Mouse (Mus musculus) c-Kit-positive CD71-negative TER-119-negative erythroid progenitor cells, embryonic 14.5 days (primary cell): Measurements from ENCODE around the gene Krt36.

Experiments used
- DNase-seq: peaks from one replicate; pipeline ENCODE4 v3.0.0-alpha.2; 2013; ENCODE audit warnings: low read depth

Krt36 gene

DNA sequence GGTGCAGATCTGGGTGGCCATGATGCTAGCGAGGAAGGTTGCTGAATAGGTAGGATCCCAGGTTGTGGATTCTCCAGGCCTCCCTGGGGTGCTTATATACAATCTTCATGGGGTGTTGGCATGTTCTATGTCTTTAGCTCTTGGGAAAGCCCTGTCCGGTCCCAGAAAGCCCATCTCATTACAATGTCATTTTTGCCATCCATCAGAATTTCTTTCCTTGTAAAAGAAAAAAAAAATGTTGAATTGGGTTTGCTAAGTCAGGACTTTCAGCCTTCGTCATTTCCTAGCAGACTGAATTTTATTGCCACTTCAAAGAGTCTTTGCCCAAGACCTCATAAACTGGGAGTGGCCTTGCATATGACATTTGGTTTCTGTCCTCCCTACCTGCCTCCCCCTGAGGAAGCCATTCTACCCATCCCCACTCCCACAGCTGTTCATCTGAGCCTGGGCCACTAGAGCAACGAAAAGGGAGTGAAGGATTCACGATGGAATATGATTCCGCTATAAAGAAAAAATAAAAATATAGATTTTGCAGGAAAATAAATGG is at the start of gene Krt36:
Krt36 (minus strand) TSS at position 51 of the 547 bp plus-strand sequence.
- DNase-seq: no peak

DNA sequence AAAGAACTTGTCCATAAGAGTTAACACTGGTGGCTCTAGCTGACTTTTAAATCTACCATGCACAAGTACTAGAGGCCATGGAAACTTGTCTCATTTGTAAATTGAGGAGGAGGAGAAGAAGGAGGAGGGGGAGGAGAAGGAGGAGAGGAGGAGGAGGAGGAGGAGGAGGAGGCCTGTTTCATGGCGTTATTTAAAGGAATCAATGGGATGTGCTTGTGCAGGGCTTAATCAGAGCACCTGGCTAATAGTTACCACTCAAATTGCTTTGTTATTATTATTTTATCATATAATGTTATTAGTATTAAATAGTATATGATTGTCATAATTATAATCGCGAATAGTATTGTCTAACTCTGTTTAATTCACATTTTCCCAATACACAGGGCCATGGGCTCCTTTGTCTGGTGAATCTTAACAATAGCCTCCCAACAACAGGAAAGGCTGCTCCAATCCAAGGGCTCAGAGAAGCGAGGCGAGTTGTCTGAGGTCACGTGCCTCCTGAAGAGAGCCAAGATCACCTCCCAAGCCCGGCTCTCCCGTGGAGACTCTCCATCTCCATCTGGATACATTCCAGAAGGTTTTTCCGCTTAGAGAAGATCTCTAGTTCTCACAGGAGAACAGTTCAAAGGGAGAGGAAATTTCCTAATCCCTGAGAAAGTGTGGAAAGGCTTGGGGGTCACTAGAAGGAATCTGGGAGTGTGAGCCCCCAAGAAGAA is 43.3 kb upstream of the Krt36 start, which contains the start of gene Krt19:
Krt19 (minus strand) TSS at position 51 of the 716 bp plus-strand sequence.
- no peak for DNase-seq

DNA sequence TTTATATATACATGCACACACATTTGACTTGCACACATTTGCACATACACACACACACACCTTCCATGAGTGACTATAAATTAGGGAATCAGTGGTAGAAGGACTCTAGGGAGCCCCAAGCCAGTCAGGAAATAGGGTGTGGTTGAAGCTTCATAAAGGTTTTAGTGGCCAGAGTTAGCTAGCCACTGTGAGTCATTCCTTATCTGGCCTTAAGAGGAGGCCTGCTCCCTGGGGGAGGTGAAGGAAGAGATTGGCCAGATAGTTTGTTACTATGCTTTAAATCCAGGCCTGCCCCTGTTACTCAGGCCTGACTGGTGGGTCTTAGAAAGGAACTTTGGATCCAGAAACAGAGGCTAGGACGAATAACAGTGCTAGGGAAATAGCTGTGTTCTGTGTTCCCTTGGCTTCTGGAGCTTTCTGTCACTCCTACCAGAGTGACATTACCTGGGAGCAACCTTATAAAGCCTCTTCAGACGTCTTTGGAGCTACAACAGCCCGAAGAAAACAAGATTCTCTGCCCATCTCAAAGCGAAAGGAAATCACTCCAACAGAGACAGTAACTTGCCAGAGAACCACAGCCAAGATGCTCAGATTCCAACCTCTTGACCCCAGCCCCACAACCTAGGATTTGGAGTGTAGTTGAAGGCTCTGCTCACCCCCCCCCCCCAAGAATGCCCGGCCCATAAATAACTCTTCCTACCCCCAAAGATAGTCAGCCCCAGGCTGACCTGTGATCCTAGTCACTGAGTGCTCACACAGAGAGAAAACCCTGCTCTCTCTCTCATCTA is 42.3 kb upstream of the Krt36 start:
- no peak for DNase-seq

DNA sequence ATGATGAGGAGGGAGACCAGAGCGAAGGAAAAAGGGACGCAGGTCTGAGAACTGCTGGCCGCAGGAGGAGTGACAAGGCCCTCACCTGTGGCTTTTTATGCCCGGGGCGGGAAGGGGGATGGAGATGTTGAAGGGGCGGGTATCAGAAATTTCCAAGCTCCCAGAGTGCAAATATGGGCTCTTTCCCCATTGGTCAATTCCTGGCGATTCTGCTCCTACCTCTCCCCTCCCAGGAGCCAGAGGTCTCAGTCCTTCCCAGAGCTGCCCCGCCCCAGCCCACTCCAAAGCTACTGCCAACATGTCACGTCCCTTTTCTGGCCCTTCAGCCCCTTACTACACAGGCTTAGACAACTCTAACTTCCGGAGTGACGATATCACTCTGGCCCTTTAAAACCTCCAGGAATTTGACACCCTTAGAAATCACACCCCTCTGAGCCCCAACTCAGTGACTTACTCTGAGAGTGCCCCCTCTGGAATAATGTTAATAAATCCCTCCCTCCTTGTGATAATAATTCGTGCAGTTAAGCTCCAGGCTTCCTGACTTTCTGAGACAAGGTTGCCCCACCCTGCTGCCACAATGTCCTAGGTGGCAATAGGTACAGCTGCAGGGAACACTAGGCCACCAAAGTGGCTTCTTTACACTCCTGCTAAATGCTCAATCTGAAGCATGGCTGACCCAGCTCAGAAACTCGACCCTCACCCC is 40.6 kb upstream of the Krt36 start:
- DNase-seq: no peak

DNA sequence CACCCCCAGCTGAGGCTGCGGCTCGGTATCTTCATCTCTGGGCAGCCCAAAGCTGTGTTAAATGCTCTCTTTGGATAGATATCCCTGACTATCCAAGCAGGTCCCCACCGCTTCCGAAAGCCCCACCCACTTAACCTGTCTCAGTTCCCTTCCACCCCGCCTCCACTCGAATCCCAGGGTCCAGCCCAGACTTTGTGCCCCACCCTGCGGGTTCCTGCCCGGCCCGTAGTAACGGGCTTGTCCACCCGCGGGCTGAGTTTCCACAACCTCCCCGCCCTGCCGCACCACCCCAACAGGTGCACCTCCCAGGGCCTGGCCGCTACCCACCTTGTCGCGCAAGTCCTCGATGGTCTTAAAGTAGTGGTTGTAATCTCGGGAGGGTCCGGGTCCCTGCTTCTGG is 39.7 kb upstream of the Krt36 start:
- no peak for DNase-seq

DNA sequence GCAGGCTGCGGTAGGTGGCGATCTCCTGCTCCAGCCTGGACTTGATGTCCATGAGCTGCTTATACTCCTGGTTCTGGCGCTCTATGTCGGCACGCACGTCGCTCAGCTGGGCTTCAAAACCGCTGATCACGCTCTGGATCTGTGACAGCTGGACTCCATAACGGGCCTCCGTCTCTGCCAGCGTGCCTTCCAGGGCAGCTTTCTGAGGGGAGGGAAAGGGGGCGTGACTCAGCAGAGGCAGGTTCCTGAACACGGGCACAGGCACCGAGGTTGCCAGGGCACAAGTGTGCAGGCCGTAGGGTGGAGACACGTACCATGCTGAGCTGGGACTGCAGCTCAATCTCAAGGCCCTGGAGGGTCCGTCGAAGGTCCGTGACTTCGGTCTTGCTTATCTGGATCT is 35.5 kb upstream of the Krt36 start:
- DNase-seq: no peak

DNA sequence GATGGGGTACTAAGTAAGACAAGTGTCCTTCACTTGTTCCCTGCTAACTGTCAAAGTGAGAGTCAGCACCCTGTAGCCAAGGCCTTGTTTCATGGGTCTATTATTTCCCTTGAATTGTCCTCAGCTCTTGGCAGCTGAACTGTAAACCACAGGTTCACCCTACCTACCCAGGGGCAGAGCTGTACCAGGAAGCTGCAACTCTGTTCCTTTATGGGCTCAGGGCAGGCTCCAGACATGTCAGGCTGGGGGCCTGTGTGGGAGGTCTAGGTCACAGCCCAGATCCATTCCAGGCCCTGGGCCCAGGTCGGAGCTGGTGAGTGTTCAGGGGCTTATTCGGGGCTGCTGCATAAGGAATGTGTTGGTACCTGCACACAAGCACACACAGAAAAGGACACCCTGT is 34.0 kb upstream of the Krt36 start:
- DNase-seq: no peak

DNA sequence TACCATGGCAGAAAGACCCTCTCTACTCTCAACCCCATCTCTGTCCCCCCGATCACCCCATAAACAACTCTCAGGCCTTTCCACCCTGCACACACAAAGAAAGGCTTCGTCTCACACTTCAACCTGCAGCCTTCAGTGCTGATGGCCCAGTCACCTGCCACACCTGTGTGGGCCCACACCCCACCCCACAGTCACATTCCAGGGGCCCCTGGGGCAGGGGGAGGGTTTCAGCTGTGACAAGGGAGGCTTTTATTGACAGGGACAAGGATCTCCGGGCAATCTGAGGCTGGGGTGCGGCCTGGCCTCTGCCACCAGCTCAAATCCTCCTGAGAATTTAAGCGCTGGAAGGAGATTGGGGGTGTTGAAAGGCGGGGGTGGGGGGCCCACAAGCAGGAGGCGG is 33.4 kb upstream of the Krt36 start:
- no peak for DNase-seq

DNA sequence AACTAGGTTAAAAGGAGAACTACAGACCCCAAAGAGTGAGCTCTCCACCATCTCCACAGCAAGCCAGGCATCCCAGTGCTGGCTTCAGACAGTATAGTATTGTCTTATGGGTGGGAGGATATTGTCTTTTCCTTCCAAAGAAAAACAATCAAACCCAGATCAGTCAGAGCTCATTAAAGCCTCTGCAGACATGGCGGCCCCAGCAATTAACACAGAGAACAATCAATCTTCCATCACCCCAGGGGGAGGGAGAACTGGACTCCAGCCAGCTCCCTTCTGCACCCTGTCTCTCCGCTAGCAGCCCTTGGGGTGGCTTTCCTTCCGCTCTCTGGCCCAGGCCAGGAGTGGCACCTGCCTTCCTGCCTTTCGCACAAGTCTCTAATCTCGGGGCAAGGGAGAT is 32.3 kb upstream of the Krt36 start:
- no peak for DNase-seq

DNA sequence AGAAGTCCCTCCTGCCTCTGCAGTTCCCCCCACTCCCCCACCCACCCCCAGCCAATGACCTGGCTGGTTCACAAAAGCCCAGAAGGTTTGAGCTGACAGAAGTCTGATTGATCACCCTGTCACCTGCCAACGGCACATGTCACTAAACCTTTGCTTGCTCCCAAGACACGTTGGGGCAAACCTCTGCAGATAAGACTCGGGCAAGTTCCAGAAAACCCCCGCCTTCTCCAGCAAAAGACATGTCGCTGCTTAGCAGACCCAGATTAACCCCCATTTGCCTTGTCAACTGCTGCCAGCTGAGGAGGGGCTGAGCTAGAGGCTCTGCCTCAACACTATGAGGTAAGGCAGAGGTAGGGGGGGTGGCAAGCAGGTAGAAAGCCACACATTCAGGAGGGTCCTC is 31.1 kb upstream of the Krt36 start:
- no peak for DNase-seq

DNA sequence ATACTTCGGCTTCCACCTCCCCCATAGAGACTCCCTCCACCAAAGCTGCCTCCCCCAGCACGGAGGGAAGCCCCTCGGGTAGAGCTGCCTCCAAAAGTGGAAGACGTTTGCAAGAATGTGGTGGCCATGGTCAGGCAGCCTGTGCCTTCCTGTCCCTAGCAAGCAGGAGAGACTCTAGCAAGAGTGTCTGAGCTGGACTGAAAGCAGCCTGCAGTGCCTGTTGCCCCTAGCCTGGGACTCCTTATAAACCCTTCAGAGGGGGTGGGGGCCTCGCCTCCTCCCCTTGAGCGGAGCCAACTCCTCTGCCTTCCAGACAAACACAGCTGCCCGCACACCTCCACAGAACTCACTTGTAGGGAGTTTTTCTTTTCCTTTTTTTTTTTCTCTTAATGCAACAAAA is 30.3 kb upstream of the Krt36 start, which contains the start of gene Krt15:
Krt15 (minus strand) TSS at position 198 of the 400 bp plus-strand sequence.
- no peak for DNase-seq

DNA sequence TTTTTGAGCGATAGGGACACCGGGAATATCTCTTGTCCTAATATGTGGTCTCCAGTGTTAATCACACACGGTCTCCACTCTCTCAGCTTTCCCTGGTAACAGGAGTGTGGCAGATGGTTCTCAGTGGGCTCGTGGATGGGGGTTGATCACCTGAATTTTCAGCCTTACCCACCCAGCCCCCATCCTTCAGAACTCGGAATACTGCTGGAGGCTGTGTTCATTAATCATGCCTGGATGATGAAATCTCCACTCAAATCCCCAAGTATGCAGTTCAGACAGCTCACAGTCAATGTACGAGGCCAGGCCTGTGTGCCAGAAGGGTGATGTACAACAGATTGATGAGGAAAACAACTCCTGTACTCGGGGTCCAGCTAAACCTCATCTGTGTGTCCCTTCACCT is 19.5 kb upstream of the Krt36 start:
- no peak for DNase-seq

DNA sequence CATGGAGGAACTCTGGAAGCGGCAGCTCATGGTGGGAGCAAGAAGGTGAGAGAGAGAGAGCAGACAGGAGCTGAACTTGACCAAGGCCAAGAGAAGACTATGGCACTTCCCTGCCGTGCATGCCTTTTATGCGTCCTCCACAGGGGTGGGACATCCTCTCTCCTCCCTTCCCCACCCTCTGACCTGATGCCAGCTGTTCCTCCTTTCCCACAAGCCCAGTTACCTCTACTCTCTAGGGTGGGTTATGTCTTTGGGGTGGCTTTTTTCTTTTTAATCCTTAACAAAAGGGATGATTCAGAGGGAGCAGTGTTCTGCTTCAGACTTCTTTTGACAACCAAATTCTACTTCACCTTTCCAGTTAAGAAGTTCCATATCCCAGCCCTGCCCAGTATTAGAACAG is 16.0 kb upstream of the Krt36 start, which contains the start of gene Krt13:
Krt13 (minus strand) TSS at position 101 of the 400 bp plus-strand sequence.
- DNase-seq: no peak

DNA sequence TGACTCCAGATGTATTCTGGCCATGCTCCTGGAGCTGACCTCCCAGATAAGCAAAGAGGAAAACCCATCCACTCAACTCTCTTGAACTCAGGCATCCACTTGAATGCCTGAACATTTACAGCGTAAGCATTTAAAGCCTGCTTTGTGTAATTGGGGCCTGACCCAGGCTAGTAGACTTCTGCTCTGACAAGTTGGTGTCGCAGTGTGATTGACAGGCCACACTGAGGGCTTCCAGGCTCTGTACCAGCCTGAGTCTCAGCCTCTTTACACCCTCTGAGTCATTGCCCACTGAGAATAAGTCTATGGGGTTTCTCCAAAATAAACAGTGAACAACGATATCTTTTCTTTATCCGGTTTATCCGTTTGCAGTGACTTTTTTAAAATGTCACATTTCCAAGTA is 14.9 kb upstream of the Krt36 start:
- DNase-seq: no peak

DNA sequence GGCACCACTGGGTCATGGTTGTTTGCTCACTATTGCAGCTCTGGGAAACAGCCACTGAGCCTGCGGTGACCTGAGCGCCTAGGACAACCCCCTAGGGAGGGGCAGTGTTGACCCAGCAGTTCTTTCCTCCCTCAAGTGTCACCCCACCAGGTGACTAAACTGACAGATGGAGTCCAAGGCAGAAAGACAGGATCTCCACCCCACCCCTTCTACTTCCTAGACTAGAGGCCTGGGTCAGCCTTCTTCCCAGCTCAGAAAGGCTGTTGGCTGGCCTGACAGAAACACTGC is 8.3 kb upstream of the Krt36 start:
- DNase-seq: no peak

DNA sequence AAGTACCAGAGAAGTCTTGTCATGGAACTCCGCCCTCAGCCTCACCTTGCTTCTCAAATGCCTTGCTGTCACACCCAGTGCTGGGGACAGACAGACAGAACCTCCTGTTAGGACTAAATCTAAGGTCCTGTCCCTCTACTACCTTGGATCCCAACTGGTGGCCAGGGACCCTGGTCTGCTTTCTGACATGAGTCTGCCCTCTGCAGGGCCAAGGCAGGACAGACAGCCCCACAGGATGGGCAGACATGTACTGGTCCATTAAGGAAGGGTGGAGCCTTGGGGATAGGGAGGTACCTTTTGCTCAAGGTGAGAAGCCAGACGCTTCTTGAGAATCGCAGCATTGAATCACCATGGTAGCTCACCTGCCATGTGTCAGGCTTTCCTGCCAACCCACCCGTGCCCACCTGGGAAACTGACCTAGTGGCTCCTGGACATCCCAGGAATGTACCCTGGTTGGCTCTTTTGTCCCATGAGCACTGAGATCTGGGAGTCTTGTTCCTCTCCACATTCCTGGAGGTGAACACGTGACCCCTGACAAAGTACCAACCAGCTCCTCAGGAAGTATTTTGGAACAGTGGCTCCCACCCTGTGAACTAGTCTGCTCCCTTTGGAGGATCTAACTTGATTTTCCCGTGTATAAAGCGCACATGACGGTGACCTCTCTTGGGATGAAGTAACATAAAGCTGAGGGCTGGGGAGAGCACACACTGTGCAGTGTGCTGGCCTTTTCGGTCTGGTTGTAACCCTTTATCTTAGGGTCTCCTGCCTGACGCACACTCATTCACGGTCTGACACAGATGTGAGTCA is 7.7 kb upstream of the Krt36 start:
- DNase-seq: no peak

DNA sequence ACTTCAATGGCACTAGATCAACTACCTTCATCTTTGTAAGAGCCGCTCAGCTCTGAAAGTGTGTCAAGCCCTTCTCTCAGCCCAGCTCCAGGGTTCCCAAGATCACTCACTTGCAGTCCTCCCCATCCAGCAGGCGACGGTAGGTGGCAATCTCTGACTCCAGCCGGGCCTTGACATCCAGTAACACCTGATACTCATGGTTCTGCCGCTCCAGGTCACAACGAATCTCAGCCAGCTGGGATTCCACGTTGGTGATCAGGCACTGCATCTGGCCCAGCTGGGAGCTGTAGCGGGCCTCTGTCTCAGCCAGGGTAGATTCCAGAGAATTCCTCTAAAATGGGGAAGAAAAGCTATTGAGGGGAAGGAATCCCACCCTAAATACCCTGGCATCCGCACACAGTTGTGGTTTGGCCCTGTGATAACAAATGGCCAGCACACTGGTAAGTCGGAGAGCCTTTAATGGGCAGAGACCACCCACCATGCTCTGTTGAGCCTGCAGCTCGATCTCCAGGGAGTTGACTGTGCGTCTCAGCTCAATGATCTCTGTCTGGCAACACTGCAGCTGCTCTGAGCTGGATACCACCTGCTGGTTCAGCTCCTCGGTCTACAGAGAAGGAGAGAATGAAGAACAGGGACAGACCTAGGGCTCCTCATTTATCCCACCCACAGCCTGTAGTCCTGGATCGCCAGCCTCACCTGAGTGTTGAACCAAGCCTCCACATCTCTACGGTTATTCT is 2.6 kb downstream of the Krt36 start:
- no peak for DNase-seq

DNA sequence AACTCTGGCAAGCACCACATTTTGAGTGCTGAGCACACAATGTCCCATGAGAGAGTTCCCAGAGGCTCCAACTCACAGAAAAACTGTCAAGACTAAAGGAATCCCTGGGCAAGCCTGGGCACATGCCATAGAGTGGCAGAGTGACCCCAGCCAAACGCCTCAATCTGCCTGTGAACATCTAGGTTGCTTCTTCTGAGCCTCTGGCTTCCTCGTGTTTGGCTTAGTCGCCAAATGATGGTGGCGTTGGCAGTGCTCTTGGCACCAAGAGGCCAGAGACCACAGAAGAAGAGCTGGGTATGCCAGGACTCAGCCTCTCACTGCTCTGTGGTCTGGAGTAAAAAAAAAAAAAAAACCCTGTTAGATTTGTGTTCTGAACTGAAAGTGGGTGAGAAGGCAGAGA is 5.0 kb downstream of the Krt36 start:
- no peak for DNase-seq

DNA sequence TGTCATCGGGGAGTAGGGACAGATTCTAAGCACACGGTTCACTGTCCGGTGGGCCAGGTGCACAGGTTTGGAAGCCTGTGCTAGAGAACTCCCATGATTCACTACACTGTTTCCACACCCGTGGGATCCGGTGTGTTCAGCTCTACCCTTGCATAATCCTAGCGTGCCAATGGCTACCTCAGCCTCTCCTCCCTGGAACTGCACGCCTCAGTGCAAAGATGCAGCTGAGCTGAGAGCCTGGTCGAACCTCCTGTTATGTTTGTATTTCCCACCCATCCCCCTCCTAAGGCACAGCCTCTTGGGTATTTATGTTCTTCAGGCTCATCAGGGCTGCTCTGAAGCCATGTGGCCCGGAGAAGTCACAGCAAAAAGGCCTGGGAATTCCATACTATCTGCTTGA is 7.6 kb downstream of the Krt36 start:
- no peak for DNase-seq

DNA sequence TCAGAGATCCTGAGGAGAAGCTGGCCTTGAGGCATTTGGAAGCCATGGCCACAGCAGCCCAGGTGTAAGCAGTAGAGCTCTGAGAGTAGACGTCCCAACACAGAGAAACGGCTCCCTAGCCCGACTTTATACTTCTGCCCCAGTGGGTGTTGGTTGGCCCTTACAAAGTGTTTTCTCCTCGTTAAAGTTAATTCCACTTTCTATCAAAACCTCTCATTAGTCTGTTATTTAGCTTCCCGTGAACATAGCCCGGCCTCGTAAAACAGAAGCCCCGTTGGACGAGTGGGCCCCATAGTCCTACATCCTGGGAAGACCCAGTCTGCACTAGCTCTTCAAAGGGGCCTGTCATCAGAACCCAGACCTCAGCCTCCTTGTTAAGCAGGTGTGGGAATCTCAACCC is 9.3 kb downstream of the Krt36 start, which contains the start of gene Krt35:
Krt35 (minus strand) TSS at position 101 of the 400 bp plus-strand sequence.
- DNase-seq: no peak

DNA sequence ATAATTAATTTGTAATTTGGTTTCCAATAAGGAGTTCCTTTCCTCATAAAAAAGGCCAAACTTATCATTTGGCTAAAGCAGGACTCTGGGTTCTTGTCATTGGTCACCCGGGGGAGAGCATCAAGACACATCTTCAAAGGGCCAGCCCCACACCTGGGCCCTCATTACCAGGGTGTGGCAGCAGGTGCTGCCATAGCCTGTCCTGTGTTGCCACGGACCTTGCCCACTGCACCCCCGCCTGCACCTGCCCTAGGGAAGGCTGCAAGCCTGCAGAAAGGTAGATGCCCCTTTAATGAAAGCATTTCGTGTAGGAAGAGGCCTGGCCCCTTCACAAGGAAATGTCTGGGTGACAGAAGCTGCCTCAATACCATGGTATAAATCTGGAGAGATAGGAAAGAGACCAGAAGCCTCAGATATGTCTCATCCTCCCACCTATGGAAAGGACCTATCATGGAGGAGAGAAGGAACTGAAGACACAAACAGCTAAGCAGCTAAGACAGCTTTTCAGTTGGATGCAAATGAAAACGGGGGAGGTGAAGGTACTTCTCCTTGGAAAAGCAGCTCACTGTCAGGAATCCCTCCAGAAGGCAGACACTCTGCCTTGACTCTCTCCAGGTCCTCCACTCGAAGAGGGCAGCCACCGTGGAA is 16.9 kb downstream of the Krt36 start:
- no peak for DNase-seq
